Mouse (Mus musculus): ENCODE data around the gene Lap3. TPM values are rescaled to one million over a fixed set of nuclear protein-coding genes. Genes with fewer than 3 reads are reported as not detected.

The Lap3 gene
- total and polyA plus RNA-seq, 2 experiments from 2014 or later = 29.9 to 35.8 TPM

- Histone ChIP-seq H3K36me3 (ENCODE audit: insufficient read depth) (peaks cover 9% of the 10 kb centered on the region; the same call in 1 of the 2 replicates), H3K4me1 (ENCODE audit: insufficient read depth) (no peaks in the 10 kb centered on the region), H3K9ac (no peak overlapping the region), H3K4me3 (ENCODE audit: low read depth, low read length) (no peak overlapping the region), H3K9me3 (ENCODE audit: low read length) (no peaks in the 10 kb centered on the region), H3K4me2 (ENCODE audit: low read depth) (no peak overlapping the region), H3K27ac (ENCODE audit: low read depth, low read length) (no peak overlapping the region), H3K27me3 (ENCODE audit: insufficient read depth, low read length) (no peaks in the 10 kb centered on the region)
- ATAC-seq (no peak), DNase-seq (no peak)
- no peak for TF ChIP-seq CTCF (IDR thresholded peaks at IDR 0.05; ENCODE audit: low read depth)
- WGBS = 84% methylated on average over 3 of the region's 3 CpGs
Measured at GRCm38 (mm10) chr5:45495429-45495975, 2.3 kb downstream of the Lap3 start.

GRCm38 (mm10) chr5:45496042-45496441, 2.9 kb downstream of the Lap3 start:
- Histone ChIP-seq H3K9ac (no peak overlapping the region), H3K36me3 (ENCODE audit: insufficient read depth) (peaks cover 9% of the 10 kb centered on the region; the same call in 1 of the 2 replicates), H3K4me3 (ENCODE audit: low read depth, low read length) (no peak overlapping the region), H3K27me3 (ENCODE audit: insufficient read depth, low read length) (no peaks in the 10 kb centered on the region), H3K27ac (ENCODE audit: low read depth, low read length) (no peak overlapping the region), H3K4me2 (ENCODE audit: low read depth) (no peak overlapping the region), H3K4me1 (ENCODE audit: insufficient read depth) (no peaks in the 10 kb centered on the region), H3K9me3 (ENCODE audit: low read length) (no peaks in the 10 kb centered on the region)
- no peak for TF ChIP-seq CTCF (IDR thresholded peaks at IDR 0.05; ENCODE audit: low read depth)
- ATAC-seq = no peak
- DNase-seq = no peak

GRCm38 (mm10) chr5:45496479-45496878, 3.3 kb downstream of the Lap3 start:
- DNase-seq = no peak
- Histone ChIP-seq H3K9ac (no peak overlapping the region), H3K9me3 (ENCODE audit: low read length) (no peaks in the 10 kb centered on the region), H3K27ac (ENCODE audit: low read depth, low read length) (no peak overlapping the region), H3K4me1 (ENCODE audit: insufficient read depth) (no peaks in the 10 kb centered on the region), H3K27me3 (ENCODE audit: insufficient read depth, low read length) (no peaks in the 10 kb centered on the region), H3K4me2 (ENCODE audit: low read depth) (no peak overlapping the region), H3K4me3 (ENCODE audit: low read depth, low read length) (no peak overlapping the region), H3K36me3 (ENCODE audit: insufficient read depth) (peaks cover 11% of the 10 kb centered on the region; the same call in 1 of the 2 replicates)
- no peak for ATAC-seq
- TF ChIP-seq CTCF (IDR thresholded peaks at IDR 0.05; ENCODE audit: low read depth) = no peak
- WGBS = 89% methylated on average over 4 of the region's 4 CpGs

GRCm38 (mm10) chr5:45496930-45497550, 3.9 kb downstream of the Lap3 start:
- no peak overlapping the region for H3K9ac ChIP-seq
- TF ChIP-seq CTCF (IDR thresholded peaks at IDR 0.05; ENCODE audit: low read depth) = no peak
- no peaks in the 10 kb centered on the region for H3K9me3 ChIP-seq (ENCODE audit: low read length)
- H3K4me2 ChIP-seq (ENCODE audit: low read depth) = no peak overlapping the region
- no peak overlapping the region for H3K27ac ChIP-seq (ENCODE audit: low read depth, low read length)
- no peak for DNase-seq
- 79% methylated on average over 12 of the region's 12 CpGs for WGBS
- H3K4me1 ChIP-seq (ENCODE audit: insufficient read depth) = no peaks in the 10 kb centered on the region
- no peaks in the 10 kb centered on the region for H3K27me3 ChIP-seq (ENCODE audit: insufficient read depth, low read length)
- no peak for ATAC-seq
- no peak overlapping the region for H3K4me3 ChIP-seq (ENCODE audit: low read depth, low read length)
- H3K36me3 ChIP-seq (ENCODE audit: insufficient read depth) = peaks cover 14% of the 10 kb centered on the region; the same call in 1 of the 2 replicates

GRCm38 (mm10) chr5:45497564-45497963, 4.4 kb downstream of the Lap3 start:
- H3K4me3 ChIP-seq (ENCODE audit: low read depth, low read length) = no peak overlapping the region
- no peak overlapping the region for H3K27ac ChIP-seq (ENCODE audit: low read depth, low read length)
- no peaks in the 10 kb centered on the region for H3K4me1 ChIP-seq (ENCODE audit: insufficient read depth)
- no peak overlapping the region for H3K9ac ChIP-seq
- no peak overlapping the region for H3K4me2 ChIP-seq (ENCODE audit: low read depth)
- H3K27me3 ChIP-seq (ENCODE audit: insufficient read depth, low read length) = no peaks in the 10 kb centered on the region
- WGBS = 88% methylated on average over 5 of the region's 5 CpGs
- H3K36me3 ChIP-seq (ENCODE audit: insufficient read depth) = peaks cover 14% of the 10 kb centered on the region; the same call in 1 of the 2 replicates
- no peak for TF ChIP-seq CTCF (IDR thresholded peaks at IDR 0.05; ENCODE audit: low read depth)
- ATAC-seq = no peak
- H3K9me3 ChIP-seq (ENCODE audit: low read length) = no peaks in the 10 kb centered on the region
- no peak for DNase-seq

- peaks cover 37% of the 10 kb centered on the region for H3K36me3 ChIP-seq (ENCODE audit: insufficient read depth)
- WGBS = 75% methylated on average over 7 of the region's 7 CpGs
Measured at GRCm38 (mm10) chr5:45510071-45510470, 16.9 kb downstream of the Lap3 start.

GRCm38 (mm10) chr5:45512908-45513307, 19.7 kb downstream of the Lap3 start:
- ATAC-seq (no peak), DNase-seq (no peak)
- no peak for TF ChIP-seq CTCF (IDR thresholded peaks at IDR 0.05; ENCODE audit: low read depth)
- 85% methylated on average over 6 of the region's 6 CpGs for WGBS
- Histone ChIP-seq H3K36me3 (ENCODE audit: insufficient read depth) (peaks cover 18% of the 10 kb centered on the region), H3K27me3 (ENCODE audit: insufficient read depth, low read length) (no peaks in the 10 kb centered on the region), H3K4me2 (ENCODE audit: low read depth) (no peak overlapping the region), H3K9ac (no peak overlapping the region), H3K27ac (ENCODE audit: low read depth, low read length) (no peak overlapping the region), H3K4me1 (ENCODE audit: insufficient read depth) (no peaks in the 10 kb centered on the region), H3K4me3 (ENCODE audit: low read depth, low read length) (no peak overlapping the region), H3K9me3 (ENCODE audit: low read length) (no peaks in the 10 kb centered on the region)

More at GRCm38 (mm10) chr5:45510071-45510470, 16.9 kb downstream of the Lap3 start:
- peak; percentile 45 for TF ChIP-seq CTCF (IDR thresholded peaks at IDR 0.05; ENCODE audit: low read depth)
- Histone ChIP-seq H3K4me3 (ENCODE audit: low read depth, low read length) (no peak overlapping the region), H3K4me1 (ENCODE audit: insufficient read depth) (no peaks in the 10 kb centered on the region), H3K27me3 (ENCODE audit: insufficient read depth, low read length) (no peaks in the 10 kb centered on the region), H3K4me2 (ENCODE audit: low read depth) (no peak overlapping the region), H3K9ac (no peak overlapping the region), H3K9me3 (ENCODE audit: low read length) (no peaks in the 10 kb centered on the region), H3K27ac (ENCODE audit: low read depth, low read length) (no peak overlapping the region)
- ATAC-seq (peak; percentile 85), DNase-seq (peak; percentile 57)
